Mouse (Mus musculus): ENCODE measurements around the gene Jam3.

GRCm38 (mm10) chr9:27185820-27186219 lies 30.6 kb upstream of the Jam3 start:
- no peak for TF ChIP-seq CTCF (IDR thresholded peaks at IDR 0.05; ENCODE audit: insufficient read depth, low read length)
- TF ChIP-seq POLR2A (IDR thresholded peaks at IDR 0.05; ENCODE audit: borderline replicate concordance, extremely low read depth, low read depth, low read length), result no peak

Measured in lung, adult 2 months (tissue).